In genomic region chr8:115402471-115403197, GRCm38 (mm10) we compare ENCODE assay signal across 10 mouse cellular contexts.
A peak's percentile ranks its signal among the peaks of the same experiment; 100 is the strongest.
DNase-seq lines count a peak whose midpoint lies in the region; ATAC-seq and TF ChIP-seq lines count a peak whose summit lies in the region.
"Had no signal": no experiment of that assay in that cellular context is flagged by ENCODE, and none has a peak within 500 bp of the region (broad histone marks: within the 10 kb centered on the region; RNA-seq: fewer than 3 reads in every experiment).

No protein-coding gene starts in this region.

- no peak for TF ChIP-seq POLR2A in ES-Bruce4 (IDR thresholded peaks at IDR 0.05; ENCODE audit: insufficient read depth, low read length)

- WGBS in forebrain, embryonic 12.5 days, result 74% methylated on average over 10 of the region's 10 CpGs

- H3K4me2 ChIP-seq in forebrain, embryonic 12.5 days, result no peak overlapping the region
- H3K4me2 ChIP-seq: hindbrain, embryonic 15.5 days had no signal

- no peak for TF ChIP-seq EP300 in ES-Bruce4 (IDR thresholded peaks at IDR 0.05; ENCODE audit: insufficient read depth, low read depth, low read length)

- no peaks in the 10 kb centered on the region for H3K4me1 ChIP-seq in ES-Bruce4 (ENCODE audit: control insufficient read depth, insufficient read depth, low read length)
- no peaks in the 10 kb centered on the region for H3K4me1 ChIP-seq in forebrain, embryonic 12.5 days
- H3K4me1 ChIP-seq: hindbrain, embryonic 15.5 days; megakaryocyte, embryonic 14.5 days had no signal

- no peak overlapping the region for H3K9ac ChIP-seq in ES-Bruce4 (ENCODE audit: low read depth, poor library complexity, severe bottlenecking)
- H3K9ac ChIP-seq in forebrain, embryonic 12.5 days, result no peak overlapping the region
- H3K9ac ChIP-seq: hindbrain, embryonic 15.5 days had no signal

- no peaks in the 10 kb centered on the region; the same call in 1 of the 2 replicates for H3K27me3 ChIP-seq in ES-Bruce4 (ENCODE audit: control insufficient read depth, insufficient read depth, low read length, poor library complexity, severe bottlenecking)
- H3K27me3 ChIP-seq in forebrain, embryonic 12.5 days, result no peaks in the 10 kb centered on the region
- H3K27me3 ChIP-seq: hindbrain, embryonic 15.5 days; megakaryocyte, embryonic 14.5 days had no signal

- DNase-seq in layer of hippocampus, adult 11-12 months (ENCODE audit: low spot score), result peak; percentile 41
- no peak for DNase-seq in layer of hippocampus, adult 9-10 months (ENCODE audit: low spot score)
- peak; percentile 33 for DNase-seq in adrenal gland, adult 8-10 months
- DNase-seq in gastrocnemius, adult 2 months, result peak; percentile 43
- no peak for DNase-seq in left cerebral cortex, postnatal 36 days (ENCODE audit: low spot score in 2 of 2)

- H3K9me3 ChIP-seq in ES-Bruce4 (replicated peaks; ENCODE audit: control insufficient read depth, insufficient read depth, low read length, poor library complexity, severe bottlenecking), result peaks cover 4% of the 10 kb centered on the region; the same call in 1 of the 2 replicates
- 0 out of 2 replicates have a peak, but pooled peaks cover 2% of the 10 kb centered on the region for H3K9me3 ChIP-seq in forebrain, embryonic 12.5 days
- H3K9me3 ChIP-seq: hindbrain, embryonic 15.5 days had no signal

- peak; percentile 38 for ATAC-seq in megakaryocyte progenitor cell, adult 5-6 weeks (replicated peaks; ENCODE audit: poor library complexity)
- ATAC-seq in forebrain, embryonic 12.5 days (ENCODE audit: low FRiP score), result no peak

- peak; percentile 38 for TF ChIP-seq CTCF in ES-Bruce4 (IDR thresholded peaks at IDR 0.05; ENCODE audit: low read depth, low read length)
- TF ChIP-seq CTCF in gastrocnemius, adult 2 months (IDR thresholded peaks at IDR 0.05), result peak; percentile 73

- H3K27ac ChIP-seq in ES-Bruce4 (ENCODE audit: insufficient read depth, low read length), result no peak overlapping the region
- H3K27ac ChIP-seq in gastrocnemius, adult 2 months, result no peak overlapping the region
- no peak overlapping the region for H3K27ac ChIP-seq in forebrain, embryonic 12.5 days
- H3K27ac ChIP-seq: hindbrain, embryonic 15.5 days had no signal

- H3K4me3 ChIP-seq in ES-Bruce4 (ENCODE audit: low read depth, low read length), result no peak overlapping the region
- no peak overlapping the region for H3K4me3 ChIP-seq in gastrocnemius, adult 2 months
- H3K4me3 ChIP-seq in forebrain, embryonic 12.5 days (replicated peaks), result no peak overlapping the region
- H3K4me3 ChIP-seq: hindbrain, embryonic 15.5 days; megakaryocyte, embryonic 14.5 days had no signal

- intact Hi-C loops in gastrocnemius, adult 2 months (cut with DNase I), result loop anchor here (2.0 to 5.0 kb wide), 2 partner anchors 180 to 300 kb away; no protein-coding TSS in a partner anchor
- intact Hi-C loops in left cerebral cortex, postnatal 36 days (cut with DNase I), result loop anchor here (10.0 kb wide), 1 partner anchor 302 kb away; the partner anchor contains the start of gene Maf

- no peaks in the 10 kb centered on the region for H3K36me3 ChIP-seq in ES-Bruce4 (ENCODE audit: control insufficient read depth, insufficient read depth, low read length, poor library complexity, severe bottlenecking)
- H3K36me3 ChIP-seq in forebrain, embryonic 12.5 days (replicated peaks), result no peaks in the 10 kb centered on the region
- H3K36me3 ChIP-seq: hindbrain, embryonic 15.5 days had no signal

Comparison
In these comparisons a context has a peak if more than half of its experiments do, and no peak if none do; other contexts are left out.
1. DNase-seq: peak in layer of hippocampus, adult 11-12 months (single experiment), adrenal gland, adult 8-10 months (single experiment) and gastrocnemius, adult 2 months (single experiment); none in layer of hippocampus, adult 9-10 months (single experiment) and left cerebral cortex, postnatal 36 days (0 of 2).